Mouse (Mus musculus): ENCODE data around the gene Polg. TPM values are rescaled to one million over a fixed set of nuclear protein-coding genes. Genes with fewer than 3 reads are reported as not detected.

Polg gene
- total and polyA plus RNA-seq, 3 experiments, result 53.1 to 116 (median 62.1) TPM

- no peaks in the 10 kb centered on the region for H3K9me3 ChIP-seq (replicated peaks; ENCODE audit: low read length)
- in situ Hi-C loops (cut with MboI; ENCODE audit: low pct_ligation_motif_present, low pct_unique_long_range_greater_than_20kb, low sequenced_read_pairs) (no loop called here), dilution Hi-C loops (cut with MboI; ENCODE audit: extremely low pct_ligation_motif_present, extremely low pct_unique_long_range_greater_than_20kb, low sequenced_read_pairs) (no loop called here)
These were observed 45.5 kb upstream of the Polg start for GRCm38 (mm10) chr7:79511656-79512055.

DNA sequence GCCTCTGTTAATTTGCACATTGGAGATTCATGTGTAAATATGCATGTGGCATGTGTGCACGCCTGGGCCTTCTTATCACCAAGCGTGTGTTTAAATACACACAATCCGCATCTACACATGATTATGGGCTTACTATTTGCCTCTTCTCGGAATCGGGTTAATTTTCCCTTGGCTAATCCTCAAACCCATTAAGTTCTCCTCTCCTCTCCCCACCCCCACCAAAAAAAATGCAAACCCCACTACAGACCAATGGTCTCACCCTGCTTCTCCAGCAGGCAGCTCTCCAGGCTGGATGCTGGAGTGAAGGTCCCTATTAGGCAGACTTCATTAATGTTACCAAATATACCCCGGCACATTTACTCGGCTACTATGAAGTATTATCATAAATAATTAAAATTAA lies 45.0 kb upstream of the Polg start:
- H3K9ac ChIP-seq (ENCODE audit: insufficient read depth, low read depth), result no peak overlapping the region
- no peak for DNase-seq (ENCODE audit: extremely low read depth)
- H3K27me3 ChIP-seq (replicated peaks), result peaks cover 59% of the 10 kb centered on the region
- peaks cover 11 to 34% of the 10 kb centered on the region in 2 experiments for H3K4me1 ChIP-seq (ENCODE audit: control insufficient read depth in 1 of 2, insufficient read depth in 2 of 2)
- dilution Hi-C loops (cut with MboI; ENCODE audit: extremely low pct_ligation_motif_present, extremely low pct_unique_long_range_greater_than_20kb, low sequenced_read_pairs) (no loop called here), in situ Hi-C loops (cut with MboI; ENCODE audit: low pct_ligation_motif_present, low pct_unique_long_range_greater_than_20kb, low sequenced_read_pairs) (no loop called here)
- no peak overlapping the region for H3K27ac ChIP-seq (ENCODE audit: insufficient read depth, low read depth)
- no peaks in the 10 kb centered on the region for H3K36me3 ChIP-seq (replicated peaks in 1 of 2; ENCODE audit: control insufficient read depth in 1 of 2, insufficient read depth in 1 of 2, low read length in 1 of 2)
- H3K9me3 ChIP-seq (replicated peaks; ENCODE audit: low read length), result no peaks in the 10 kb centered on the region
- H3K4me2 ChIP-seq (ENCODE audit: insufficient read depth, low read depth, poor library complexity, severe bottlenecking), result no peak overlapping the region
- no peak overlapping the region for H3K4me3 ChIP-seq (replicated peaks in 1 of 3; ENCODE audit: low read depth in 2 of 3, low read length in 2 of 3, poor library complexity in 1 of 3)
- TF ChIP-seq E2F4 (IDR thresholded peaks at IDR 0.05; ENCODE audit: insufficient replicate concordance, low read depth, low read length) (no peak), JUND (conservative IDR thresholded peaks at IDR 0.05; ENCODE audit: low read depth, low read length) (no peak), POLR2A (IDR thresholded peaks at IDR 0.05; ENCODE audit: low read depth, low read length) (no peak), JUN (IDR thresholded peaks at IDR 0.05; ENCODE audit: insufficient read depth, low read depth, low read length) (no peak), ZKSCAN1 (IDR thresholded peaks at IDR 0.05; ENCODE audit: borderline replicate concordance, low read depth, low read length) (no peak), POLR2AphosphoS2 (IDR thresholded peaks at IDR 0.05; ENCODE audit: low read depth, low read length) (no peak), PAX5 (IDR thresholded peaks at IDR 0.05; ENCODE audit: low read length) (no peak), MXI1 (IDR thresholded peaks at IDR 0.05; ENCODE audit: low read depth, low read length) (no peak), TBP (conservative IDR thresholded peaks at IDR 0.05; ENCODE audit: low read depth, low read length) (no peak), EP300 (IDR thresholded peaks at IDR 0.05; ENCODE audit: low read length) (no peak), MAZ (IDR thresholded peaks at IDR 0.05; ENCODE audit: low read depth, low read length) (no peak), CHD1 (IDR thresholded peaks at IDR 0.05; ENCODE audit: low read depth, low read length) (no peak), MEF2A (IDR thresholded peaks at IDR 0.05; ENCODE audit: borderline replicate concordance, low read depth, low read length) (no peak), RAD21 (IDR thresholded peaks at IDR 0.05; ENCODE audit: low read depth, low read length) (no peak)
- no peaks in the 10 kb centered on the region for H3K79me2 ChIP-seq (replicated peaks; ENCODE audit: control insufficient read depth, extremely low read depth, insufficient read depth, poor library complexity, severe bottlenecking)

More at GRCm38 (mm10) chr7:79511656-79512055, 45.5 kb upstream of the Polg start:
- H3K27ac ChIP-seq (ENCODE audit: insufficient read depth, low read depth), result no peak overlapping the region
- no peak for DNase-seq (ENCODE audit: extremely low read depth)
- no peak overlapping the region for H3K4me2 ChIP-seq (ENCODE audit: insufficient read depth, low read depth, poor library complexity, severe bottlenecking)
- no peaks in the 10 kb centered on the region for H3K36me3 ChIP-seq (replicated peaks in 1 of 2; ENCODE audit: control insufficient read depth in 1 of 2, insufficient read depth in 1 of 2, low read length in 1 of 2)
- no peak overlapping the region for H3K4me3 ChIP-seq (replicated peaks in 1 of 3; ENCODE audit: low read depth in 2 of 3, low read length in 2 of 3, poor library complexity in 1 of 3)
- TF ChIP-seq ZC3H11A (IDR thresholded peaks at IDR 0.05; ENCODE audit: low read depth, low read length) (no peak), NRF1 (IDR thresholded peaks at IDR 0.05; ENCODE audit: low read depth, low read length) (no peak)
- H3K27me3 ChIP-seq (replicated peaks), result peaks cover 56% of the 10 kb centered on the region
- peaks cover 11 to 34% of the 10 kb centered on the region in 2 experiments for H3K4me1 ChIP-seq (ENCODE audit: control insufficient read depth in 1 of 2, insufficient read depth in 2 of 2)
- H3K79me2 ChIP-seq (replicated peaks; ENCODE audit: control insufficient read depth, extremely low read depth, insufficient read depth, poor library complexity, severe bottlenecking), result no peaks in the 10 kb centered on the region
- no peak overlapping the region for H3K9ac ChIP-seq (ENCODE audit: insufficient read depth, low read depth)

Measured in CH12.LX (cell line).